Mouse (Mus musculus): ENCODE data around the gene Myo16.

DNA sequence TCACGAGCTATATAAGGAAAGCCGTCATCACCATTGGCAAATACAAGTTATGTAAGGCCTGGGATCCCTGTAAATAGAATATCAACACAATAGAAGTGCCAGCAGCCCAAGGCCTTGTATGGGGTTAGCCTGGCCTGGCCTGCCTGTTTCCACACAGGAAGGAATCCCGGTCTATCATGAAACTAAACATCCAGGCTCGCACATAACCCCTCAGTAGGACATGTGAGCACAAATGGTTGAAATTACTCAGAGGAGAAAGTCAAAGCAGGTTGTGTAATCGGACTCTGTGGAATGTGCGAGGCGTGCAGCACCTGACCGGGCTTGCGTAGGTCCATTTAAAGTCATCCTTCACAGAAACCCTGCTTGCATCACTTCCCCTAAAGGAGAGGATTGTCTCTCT is 499.6 kb downstream of the Myo16 start:
- no peak for TF ChIP-seq CTCF (IDR thresholded peaks at IDR 0.05; ENCODE audit: low read depth)
- TF ChIP-seq EP300 (IDR thresholded peaks at IDR 0.05; ENCODE audit: low read depth): no peak
